Mouse (Mus musculus): ENCODE measurements around the gene Olfr750. TPM values are rescaled to one million over a fixed set of nuclear protein-coding genes. Genes with fewer than 3 reads are reported as not detected.
A peak's percentile ranks its signal among the peaks of the same experiment; 100 is the strongest.

Gene Olfr750
- total RNA-seq, 2 experiments from 2014 or later, result not detected

GRCm38 (mm10) chr14:51035206-51035605 lies 39.0 kb downstream of the Olfr750 start:
- DNase-seq (ENCODE audit: low spot score in 2 of 2), result no peak

GRCm38 (mm10) chr14:51027387-51028155 lies 46.7 kb downstream of the Olfr750 start:
- no peak for DNase-seq (ENCODE audit: low spot score in 2 of 2)

GRCm38 (mm10) chr14:51026391-51027133 lies 47.7 kb downstream of the Olfr750 start:
- DNase-seq (ENCODE audit: low spot score in 2 of 2), result peak; percentile 29 to 73

GRCm38 (mm10) chr14:51024820-51025219 lies 49.4 kb downstream of the Olfr750 start:
- DNase-seq (ENCODE audit: low spot score in 2 of 2), result no peak

GRCm38 (mm10) chr14:51023457-51023856 lies 50.8 kb downstream of the Olfr750 start:
- DNase-seq (ENCODE audit: low spot score in 2 of 2), result no peak

GRCm38 (mm10) chr14:51017256-51017655 lies 57.0 kb downstream of the Olfr750 start:
- no peak for DNase-seq (ENCODE audit: low spot score in 2 of 2)

Other genes starting within 250 kb of the Olfr750 start
- gene Tep1, start 203.9 kb downstream of the Olfr750 start, total RNA-seq (2021), result 1 to 10 TPM; 2.7 to 6.1 TPM
- 1 to 10 TPM; 2.4 to 2.5 TPM for gene Klhl33, start 176.9 kb downstream of the Olfr750 start, total RNA-seq (2021)
- gene Osgep, start 149.5 kb downstream of the Olfr750 start, total RNA-seq (2021), result 10 to 100 TPM; 30.9 to 42.8 TPM
- 10 to 100 TPM; 66.3 to 71.3 TPM for gene Apex1, start 149.5 kb downstream of the Olfr750 start, total RNA-seq (2021)
- 10 to 100 TPM; 77.4 to 86.4 TPM for gene Pip4p1, start 143.6 kb downstream of the Olfr750 start, total RNA-seq (2021)
- 10 to 100 TPM; 11.8 to 14.8 TPM for gene Pnp, start 143.4 kb downstream of the Olfr750 start, total RNA-seq (2021)
- gene Gm49342, start 129.9 kb downstream of the Olfr750 start, total RNA-seq (2021), result 10 to 100 TPM; 11.5 to 20.3 TPM
- under 1 TPM; 0.52 to 0.92 TPM for gene Pnp2, start 118.4 kb downstream of the Olfr750 start, total RNA-seq (2021)
- under 1 TPM; 0.24 to 0.35 TPM for gene Rnase10, start 66.7 kb downstream of the Olfr750 start, total RNA-seq (2021)
- gene Rnase9, start 32.6 kb downstream of the Olfr750 start, total RNA-seq (2021), result not detected
- gene Rnase11, start 24.3 kb downstream of the Olfr750 start, total RNA-seq (2021), result not detected
- not detected for gene Rnase12, start 16.8 kb downstream of the Olfr750 start, total RNA-seq (2021)
- gene Rnase4, start 16.6 kb upstream of the Olfr750 start, total RNA-seq (2021), result 10 to 100 TPM; 19.8 to 20.8 TPM
- gene Ang, start 16.7 kb upstream of the Olfr750 start, total RNA-seq (2021), result 1 to 10 TPM; 4.7 to 5.6 TPM
- gene Eddm3b, start 40.0 kb upstream of the Olfr750 start, total RNA-seq (2021), result not detected
- under 1 TPM in 1 of 2 experiments, not detected in 1; 0.74 TPM for gene Rnase6, start 49.5 kb upstream of the Olfr750 start, total RNA-seq (2021)
- gene Rnase1, start 72.3 kb upstream of the Olfr750 start, total RNA-seq (2021), result 1 to 10 TPM; 1.0 to 1.1 TPM
- not detected for gene Rnase2b, start 87.8 kb upstream of the Olfr750 start, total RNA-seq (2021)
- not detected for gene Ang2, start 124.7 kb upstream of the Olfr750 start, total RNA-seq (2021)
- not detected for gene Ear14, start 129.0 kb upstream of the Olfr750 start, total RNA-seq (2021)
- not detected for gene Rnase2a, start 181.7 kb upstream of the Olfr750 start, total RNA-seq (2021)

All from layer of hippocampus, postnatal 14 days (tissue).